Mouse (Mus musculus) neural tube, embryonic 10.5 days (tissue): ENCODE results near the gene Trove2.
"Not testable (repeated sequence)": the region's sequence is repeated elsewhere in the genome, so short reads cannot be mapped to it uniquely, and the experiment has no call there.

Experiments
- DNase-seq: peaks from one replicate; pipeline ENCODE4 v3.0.0-alpha.2; 2017; ENCODE audit warnings: low spot score; ENCODE audit errors: extremely low spot score

Trove2 gene

GRCm38 (mm10) chr1:143739361-143740350 is 37.2 kb downstream of the Trove2 start:
- peak; percentile 85 for DNase-seq

- DNase-seq: no peak
Measured at GRCm38 (mm10) chr1:143738811-143739210, 38.1 kb downstream of the Trove2 start.

GRCm38 (mm10) chr1:143733914-143734410 is 42.9 kb downstream of the Trove2 start:
- no peak for DNase-seq

GRCm38 (mm10) chr1:143731691-143732090 is 45.2 kb downstream of the Trove2 start:
- DNase-seq: no peak

GRCm38 (mm10) chr1:143730899-143731298 is 46.0 kb downstream of the Trove2 start:
- no peak for DNase-seq

GRCm38 (mm10) chr1:143727701-143728445 is 49.0 kb downstream of the Trove2 start:
- DNase-seq: no peak

- DNase-seq: no peak
Measured at GRCm38 (mm10) chr1:143724456-143725064, 52.3 kb downstream of the Trove2 start.

- DNase-seq: not testable (repeated sequence)
Measured at GRCm38 (mm10) chr1:143716038-143716437, 60.8 kb downstream of the Trove2 start, which contains the start of gene Glrx2. Gene Glrx2 (plus strand): TSS chr1:143716338.

- no peak for DNase-seq
Measured at GRCm38 (mm10) chr1:143710627-143710976, 66.3 kb downstream of the Trove2 start.

- no peak for DNase-seq
Measured at GRCm38 (mm10) chr1:143709966-143710626, 66.8 kb downstream of the Trove2 start.

GRCm38 (mm10) chr1:143708361-143708760 is 68.5 kb downstream of the Trove2 start:
- no peak for DNase-seq

- no peak for DNase-seq
Measured at GRCm38 (mm10) chr1:143707006-143707405, 69.9 kb downstream of the Trove2 start.

- peak; percentile 92 for DNase-seq
Measured at GRCm38 (mm10) chr1:143702741-143703262, 74.1 kb downstream of the Trove2 start, which contains the start of gene Cdc73. Gene Cdc73 (minus strand): TSS chr1:143702893.

- DNase-seq: no peak
Measured at GRCm38 (mm10) chr1:143702141-143702740, 74.6 kb downstream of the Trove2 start.

- DNase-seq: no peak
Measured at GRCm38 (mm10) chr1:143701736-143702135, 75.1 kb downstream of the Trove2 start.
